Mouse (Mus musculus) left cerebral cortex, postnatal 10 days (tissue): Measurements from ENCODE around the gene Nsmce1. TPM values are rescaled to one million over a fixed set of nuclear protein-coding genes. Genes with fewer than 3 reads are reported as not detected.

ENCODE experiments used
- total RNA-seq, 2 experiments: library from RNA; stranded (reverse); gene quantifications; 2 replicates each; pipeline ENCODE4 v1.2.3; 2021

Gene Nsmce1
- total RNA-seq, 2 experiments from 2014 or later = 21.4 to 23.3 TPM

Other genes with a start within 250 kb of the Nsmce1 start
- 1 to 10 TPM; 3.4 to 4.1 TPM for gene Kdm8, start 46.9 kb downstream of the Nsmce1 start, total RNA-seq
- 1 to 10 TPM; 5.9 TPM for gene Il4ra, start 60.5 kb upstream of the Nsmce1 start, total RNA-seq
- 1 to 10 TPM in 1 of 2 experiments, under 1 TPM in 1; 0.90 to 1.0 TPM for gene Il21r, start 111.8 kb upstream of the Nsmce1 start, total RNA-seq
- 10 to 100 TPM; 84.7 to 85.4 TPM for gene Gtf3c1, start 216.2 kb upstream of the Nsmce1 start, total RNA-seq
- gene D430042O09Rik, start 216.3 kb upstream of the Nsmce1 start, total RNA-seq = 10 to 100 TPM; 23.0 to 26.8 TPM